Mouse (Mus musculus) cerebellum, adult 8-10 months (tissue): Measurements from ENCODE around the gene Cd72.

Experiments used
- DNase-seq: peaks from one replicate; pipeline ENCODE4 v3.0.0; 2022

Cd72 gene

DNA sequence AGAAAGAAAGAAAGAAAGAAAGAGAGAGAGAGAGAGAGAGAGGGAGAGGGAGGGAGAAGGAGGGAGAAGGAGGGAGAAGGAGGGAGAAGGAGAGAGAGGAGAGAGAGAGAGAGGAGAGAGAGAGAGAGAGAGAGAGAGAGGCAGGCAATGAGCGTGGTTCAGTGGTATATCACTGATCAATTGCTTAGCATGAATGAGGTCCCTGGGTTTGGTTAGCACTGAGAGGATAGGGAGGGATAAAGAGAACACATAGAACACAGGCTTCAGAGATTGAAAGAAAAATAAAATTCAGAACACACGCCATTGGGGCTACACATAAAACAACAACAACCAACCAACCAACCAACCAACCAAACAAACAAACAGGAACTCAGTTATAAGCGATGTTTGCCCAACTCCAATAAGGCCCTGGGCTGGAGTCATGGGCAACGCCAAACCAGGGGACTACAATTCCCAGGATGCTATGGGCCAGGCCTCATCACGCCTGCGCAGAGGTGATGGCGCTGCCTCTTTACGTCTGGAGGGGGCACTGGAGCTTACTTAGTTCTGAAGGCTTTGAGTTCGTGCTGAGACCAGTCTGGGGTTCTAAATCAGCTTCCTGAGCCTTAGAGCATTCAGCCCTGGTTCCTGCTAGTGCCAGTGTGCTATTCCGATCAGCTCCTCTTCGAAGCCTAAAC is 23.6 kb upstream of the Cd72 start:
- DNase-seq, result peak; percentile 83

GRCm38 (mm10) chr4:43476604-43477003 is 22.2 kb upstream of the Cd72 start:
- DNase-seq, result no peak

- no peak for DNase-seq
These were observed 19.2 kb upstream of the Cd72 start for GRCm38 (mm10) chr4:43473636-43474035.

DNA sequence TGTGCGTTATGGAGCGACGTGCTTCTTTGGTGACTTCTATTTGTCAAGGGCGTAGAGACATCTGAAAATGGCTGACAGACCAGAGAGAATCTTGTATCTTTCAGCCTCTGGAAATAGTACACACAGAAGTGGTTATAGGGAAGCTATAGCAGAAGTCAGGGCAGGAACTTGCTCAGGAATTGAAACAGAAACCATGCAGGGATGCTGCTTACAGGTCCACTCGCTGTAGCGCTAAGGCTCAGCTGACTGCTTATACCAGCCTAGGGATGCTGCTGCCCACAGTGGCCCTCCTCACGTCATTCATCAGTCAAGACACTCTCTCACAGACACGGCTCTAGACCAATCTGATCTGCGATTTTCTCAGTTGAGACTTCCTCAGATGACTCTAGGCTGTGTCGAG is 15.9 kb upstream of the Cd72 start:
- DNase-seq, result no peak

DNA sequence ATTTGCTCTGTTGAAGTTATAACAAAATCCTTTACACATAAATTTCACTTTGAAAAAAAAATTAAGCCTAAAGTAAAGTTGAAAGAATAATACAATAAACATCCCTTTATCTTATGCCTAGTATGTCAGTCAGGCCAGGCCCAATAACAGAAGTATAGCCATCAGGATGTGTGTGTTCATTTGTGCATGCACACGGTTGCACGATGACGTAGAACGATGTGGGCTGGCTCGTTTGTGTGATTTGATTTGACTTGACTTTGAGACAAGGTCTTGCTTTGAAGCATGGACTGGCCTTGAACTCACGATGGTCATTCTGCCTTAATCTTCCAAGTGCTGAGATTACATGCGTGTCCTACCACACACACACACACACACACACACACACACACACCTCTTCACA is 12.4 kb upstream of the Cd72 start:
- DNase-seq, result no peak

DNA sequence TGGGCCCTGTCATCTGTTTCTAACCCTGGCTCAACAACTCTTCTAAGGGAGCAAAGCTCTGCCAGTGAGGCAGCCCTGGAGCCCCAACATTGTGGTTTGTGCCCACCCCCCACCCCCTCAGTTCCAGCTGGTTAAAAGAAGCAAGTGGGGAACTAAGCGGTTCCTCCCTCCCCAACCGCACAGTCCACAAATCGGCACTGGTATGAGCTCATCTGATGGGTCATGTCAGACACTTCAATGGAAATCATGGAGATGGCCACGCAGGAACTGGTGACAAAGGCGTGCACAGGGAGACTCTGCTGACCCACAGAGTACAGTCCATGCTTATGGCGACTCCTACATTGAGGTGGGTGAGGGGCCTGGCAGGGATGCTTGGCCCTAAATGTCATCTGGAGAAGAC is 11.5 kb upstream of the Cd72 start:
- DNase-seq, result no peak

- DNase-seq, result no peak
These were observed 8.7 kb upstream of the Cd72 start for GRCm38 (mm10) chr4:43463102-43463501.

DNA sequence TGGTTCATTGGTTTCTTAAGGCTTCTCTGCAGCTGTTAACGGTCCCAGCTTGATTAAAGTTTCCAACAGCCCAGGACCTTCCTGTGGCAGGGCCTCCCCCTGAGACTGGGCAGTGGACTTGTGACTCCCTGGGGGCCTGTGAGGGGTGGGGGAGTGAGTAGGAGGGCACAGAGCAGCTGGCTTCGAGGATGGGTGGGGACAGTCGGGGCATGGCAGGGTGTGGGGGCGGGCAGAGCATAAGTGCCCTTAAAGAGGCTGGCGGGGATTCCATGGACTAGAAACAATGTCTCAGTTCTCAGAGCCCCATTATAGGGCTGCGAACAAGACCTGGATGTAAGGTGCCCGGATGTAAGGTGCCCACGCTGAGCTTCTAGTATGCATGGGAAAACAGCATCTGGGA is 2.7 kb upstream of the Cd72 start:
- no peak for DNase-seq

DNA sequence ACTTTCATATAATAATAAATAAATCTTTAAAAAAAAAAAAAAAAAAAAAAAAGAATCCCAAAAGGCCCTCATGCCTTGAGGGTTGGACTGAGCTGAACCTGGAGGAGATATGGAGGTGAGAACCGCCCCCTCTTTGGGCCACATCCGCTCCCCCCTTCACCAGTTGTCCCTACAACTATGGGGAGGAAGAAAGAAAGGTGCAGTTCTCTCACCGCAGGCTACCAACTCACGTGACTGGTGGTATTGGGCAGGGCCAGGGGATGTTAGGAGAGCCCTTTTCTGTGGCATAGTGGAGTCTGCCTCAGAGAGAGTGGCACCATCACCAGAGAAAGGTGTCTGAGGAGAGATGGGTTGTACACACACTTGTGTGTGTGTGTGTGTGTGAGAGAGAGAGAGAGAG is 2.0 kb upstream of the Cd72 start:
- DNase-seq, result no peak

DNA sequence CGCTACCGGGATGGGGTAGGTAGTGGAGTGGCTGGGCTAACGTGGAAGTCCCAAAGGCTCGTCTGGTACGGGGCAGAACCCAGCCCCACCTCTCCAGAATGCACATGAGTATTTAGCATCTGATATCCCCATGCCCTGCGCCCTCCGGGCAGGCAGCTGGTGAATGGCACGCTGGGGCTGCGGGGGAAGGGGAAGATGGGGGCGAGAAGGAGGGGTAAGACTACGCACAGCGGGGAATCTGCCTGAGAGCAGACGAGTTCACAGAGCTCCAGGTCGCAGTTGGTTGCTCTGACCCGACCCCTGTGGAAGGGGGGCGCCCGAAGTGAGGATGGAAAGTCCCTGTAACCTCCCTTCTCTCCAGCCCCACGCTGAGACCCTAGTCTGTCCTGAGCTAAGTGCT is 1.0 kb downstream of the Cd72 start:
- no peak for DNase-seq

- no peak for DNase-seq
These were observed 2.1 kb downstream of the Cd72 start for GRCm38 (mm10) chr4:43452315-43452714.

DNA sequence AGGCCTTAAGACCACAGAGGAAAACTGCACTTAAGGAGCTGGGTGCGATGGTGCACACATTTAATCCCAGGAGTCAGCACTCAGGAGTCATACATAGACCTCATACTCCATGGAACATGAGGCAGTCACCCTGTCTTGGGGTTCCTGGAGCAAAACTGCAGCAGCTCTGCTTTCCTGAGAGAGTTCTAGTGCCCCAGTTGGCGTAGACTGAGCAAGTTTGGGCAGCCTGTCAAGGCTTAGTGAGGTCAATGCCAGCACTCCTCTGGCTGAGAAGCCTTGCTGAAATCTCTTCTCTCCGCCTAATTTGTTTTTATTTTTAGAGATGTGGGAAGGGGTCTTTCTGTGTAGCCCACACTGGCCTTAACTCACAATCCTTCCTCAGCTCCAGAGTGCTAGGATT is 5.9 kb downstream of the Cd72 start:
- no peak for DNase-seq

GRCm38 (mm10) chr4:43447251-43447650 is 7.2 kb downstream of the Cd72 start:
- DNase-seq, result no peak

DNA sequence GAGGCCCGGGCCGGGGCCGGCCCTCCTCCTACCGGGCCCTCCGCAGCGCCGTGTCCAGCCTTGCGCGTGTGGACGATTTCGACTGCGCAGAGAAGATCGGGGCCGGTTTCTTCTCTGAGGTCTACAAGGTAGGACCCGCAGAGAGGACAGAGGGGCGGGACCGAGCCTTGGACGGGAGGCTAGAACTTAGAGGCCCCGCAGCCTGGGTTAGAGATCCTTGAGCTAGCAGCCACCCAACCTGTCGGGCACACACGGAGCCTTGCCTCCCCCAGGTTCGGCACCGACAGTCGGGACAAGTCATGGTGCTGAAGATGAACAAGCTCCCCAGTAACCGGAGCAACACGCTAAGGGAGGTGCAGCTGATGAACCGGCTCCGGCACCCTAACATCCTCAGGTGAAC is 10.9 kb downstream of the Cd72 start:
- no peak for DNase-seq

GRCm38 (mm10) chr4:43442456-43443361 is 11.7 kb downstream of the Cd72 start:
- DNase-seq, result peak; percentile 73

DNA sequence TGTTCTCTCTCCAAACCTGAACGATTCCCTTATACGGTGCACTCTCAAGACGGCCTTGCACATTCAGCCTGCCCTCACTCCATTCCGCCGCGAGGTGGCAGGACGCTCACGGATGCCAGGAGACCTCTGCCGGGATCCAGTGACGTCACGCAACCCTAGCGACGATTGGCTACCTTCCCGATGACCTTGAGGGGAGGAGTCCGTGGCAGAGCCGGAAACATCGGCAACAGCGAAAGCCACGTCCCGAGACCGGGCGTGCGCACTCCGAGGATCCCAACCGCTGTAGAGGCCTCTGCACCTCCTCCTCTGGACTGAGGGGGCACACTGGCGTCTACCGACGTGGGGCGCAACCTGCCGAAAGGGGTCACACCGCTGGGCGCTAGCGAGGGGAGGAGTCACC is 12.4 kb downstream of the Cd72 start:
- DNase-seq, result peak; percentile 100

GRCm38 (mm10) chr4:43441639-43442038 is 12.8 kb downstream of the Cd72 start, which contains the start of gene Tesk1:
Gene Tesk1, plus strand, starts transcription at chr4:43441939.
- no peak for DNase-seq

DNA sequence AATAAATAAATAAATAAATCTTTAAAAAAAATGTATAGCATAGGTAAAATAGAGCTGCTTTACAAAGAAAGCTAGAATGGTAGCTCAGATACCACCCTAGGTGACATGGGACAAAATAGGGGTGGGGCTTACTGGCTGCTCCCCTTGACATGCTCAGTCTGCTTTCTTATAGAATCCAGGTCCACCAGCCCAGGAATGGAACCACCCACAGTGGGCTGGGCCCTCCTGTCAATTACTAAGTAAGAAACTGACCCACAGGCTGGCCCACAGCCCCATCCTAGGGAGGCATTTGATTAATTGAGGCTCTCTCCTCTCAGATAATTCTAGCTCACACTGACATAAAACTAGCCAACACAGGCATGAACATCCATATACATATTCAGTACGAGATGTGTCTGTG is 21.6 kb downstream of the Cd72 start:
- no peak for DNase-seq

GRCm38 (mm10) chr4:43431690-43432089 is 22.7 kb downstream of the Cd72 start:
- DNase-seq, result peak; percentile 83

DNA sequence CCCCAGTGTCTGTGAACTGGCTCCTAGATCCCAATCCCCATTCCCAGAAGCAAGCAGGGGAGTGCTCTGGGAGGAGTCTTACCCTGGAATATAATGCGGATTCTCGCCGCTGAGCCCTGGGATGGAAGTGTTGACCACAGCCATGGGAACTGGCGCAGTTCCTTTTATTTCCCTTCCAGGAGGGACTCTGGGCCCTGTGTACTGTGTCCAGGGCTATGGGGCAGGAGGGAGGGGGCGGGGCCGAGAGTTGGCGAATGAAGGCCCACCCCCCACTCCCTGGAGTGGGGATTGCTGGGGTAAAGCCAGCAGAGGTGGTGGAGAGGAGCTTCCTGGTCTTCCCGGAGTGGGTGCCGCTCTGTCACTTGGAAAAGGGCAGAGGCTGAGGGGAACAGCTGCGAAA is 25.5 kb downstream of the Cd72 start, which contains the start of gene Fam166b:
Gene Fam166b, minus strand, starts transcription at position 189 of the 400 bp plus-strand sequence.
- DNase-seq, result no peak

- DNase-seq, result no peak
These were observed 26.1 kb downstream of the Cd72 start for GRCm38 (mm10) chr4:43428180-43428861.

GRCm38 (mm10) chr4:43427501-43428179 is 26.8 kb downstream of the Cd72 start:
- no peak for DNase-seq

DNA sequence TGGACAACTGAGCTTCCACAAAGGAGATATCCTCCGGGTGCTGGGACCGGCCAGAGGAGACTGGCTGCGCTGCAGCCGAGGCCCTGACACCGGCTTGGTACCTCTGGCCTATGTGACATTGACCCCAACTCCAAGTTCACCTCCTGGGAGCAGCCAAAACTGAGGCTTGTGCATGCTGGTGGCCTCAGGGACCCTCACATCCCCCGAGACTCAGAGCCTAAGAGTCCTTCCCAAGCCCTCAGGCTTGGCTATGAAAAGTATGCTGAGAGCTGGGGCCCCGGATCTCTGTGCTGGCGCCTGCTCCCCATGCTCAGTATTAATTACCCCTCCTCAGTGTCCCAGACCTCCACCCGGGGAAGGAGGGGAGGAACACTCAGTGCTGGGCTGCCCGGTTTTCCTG is 27.9 kb downstream of the Cd72 start:
- no peak for DNase-seq
